Mouse (Mus musculus) adrenal gland, postnatal 25 days (tissue): Measurements from ENCODE around the gene Klk1b21. TPM values are rescaled to one million over a fixed set of nuclear protein-coding genes. Genes with fewer than 3 reads are reported as not detected.
"Not testable (repeated sequence)": the region's sequence is repeated elsewhere in the genome, so short reads cannot be mapped to it uniquely, and the experiment has no call there.

ENCODE experiments used
- DNase-seq: peaks from one replicate; pipeline ENCODE4 v3.0.0; 2021; ENCODE audit warnings: mixed read lengths
- long read RNA-seq: library from polyadenylated mRNA; stranded (forward); transcript quantifications from one replicate; pipeline ENCODE4 v2.0.0, GENCODE M21; 2021
- total RNA-seq: library from RNA; stranded (reverse); gene quantifications from 2 replicates; pipeline ENCODE4 v1.2.3, GENCODE M21; 2021

Klk1b21 gene
- total RNA-seq, result not detected in 2 replicates
- long read RNA-seq, result 0 reads

DNA sequence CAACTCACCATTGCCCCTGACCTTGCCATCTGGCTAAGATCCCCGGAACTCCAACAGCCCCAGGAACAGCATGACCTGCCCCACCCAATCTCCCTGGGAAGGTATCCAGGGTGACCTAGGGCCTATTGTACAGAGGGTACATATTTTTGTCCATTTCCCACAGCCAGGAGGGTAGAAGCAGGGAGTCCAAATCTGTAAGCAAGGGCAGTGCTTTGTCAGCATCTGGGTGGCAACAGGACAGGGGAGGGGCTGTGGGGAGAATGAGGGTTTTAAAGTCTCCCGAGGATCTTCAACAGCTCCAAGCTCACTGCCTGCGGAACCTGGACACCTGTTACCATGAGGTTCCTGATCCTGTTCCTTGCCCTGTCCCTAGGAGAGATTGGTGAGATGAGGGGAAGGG lies at the start of gene Klk1b21:
TSS of gene Klk1b21 (plus strand) at position 301 of the 400 bp plus-strand sequence.
- DNase-seq, result not testable (repeated sequence)

DNA sequence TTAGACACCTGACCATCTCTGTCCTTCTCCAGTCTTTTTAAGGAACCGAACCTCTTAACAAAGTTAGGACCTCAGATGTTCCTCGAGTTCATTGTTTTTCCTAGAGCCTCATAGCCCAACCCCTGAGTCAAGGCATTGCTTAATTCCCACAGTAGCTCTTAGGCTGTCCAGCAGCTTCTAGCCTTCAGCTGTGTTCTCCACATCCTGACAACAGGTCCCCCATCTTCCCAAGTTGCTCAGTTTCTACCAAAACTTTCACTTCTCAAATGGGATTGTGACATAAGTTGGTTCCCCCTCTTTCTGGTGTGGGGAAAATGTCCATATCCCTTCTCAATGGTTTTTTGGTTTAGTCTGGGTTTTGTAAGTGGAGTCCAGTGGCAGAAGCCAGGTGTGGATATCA lies 30.0 kb upstream of the Klk1b21 start:
- DNase-seq, result no peak

DNA sequence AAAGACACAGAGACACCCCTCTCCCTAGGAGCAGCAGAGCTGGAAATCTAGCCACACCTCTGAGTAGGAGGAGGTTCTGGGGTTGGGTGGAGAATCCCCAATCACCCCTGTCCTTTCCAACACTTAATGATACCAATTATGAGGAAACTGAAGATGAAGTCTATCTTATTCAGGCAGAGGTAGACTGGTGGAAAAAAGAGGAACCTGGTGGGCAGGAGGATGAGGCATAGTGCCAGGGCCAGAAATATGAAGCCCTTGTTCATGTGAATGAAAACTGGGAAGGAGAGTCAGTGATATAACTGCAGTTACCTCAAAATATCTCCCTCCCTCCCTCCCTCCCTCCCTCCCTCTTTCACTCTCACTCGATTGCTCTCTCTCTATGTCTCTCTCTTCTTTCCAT lies 24.4 kb upstream of the Klk1b21 start:
- no peak for DNase-seq

- DNase-seq, result no peak
These were observed 6.0 kb upstream of the Klk1b21 start for GRCm38 (mm10) chr7:44096111-44096510.

GRCm38 (mm10) chr7:44112373-44112772 lies 10.2 kb downstream of the Klk1b21 start, which contains the start of gene Klk1b22:
Gene Klk1b22 (plus strand): TSS chr7:44112673.
- no peak for DNase-seq

- no peak for DNase-seq
These were observed 21.3 kb downstream of the Klk1b21 start for GRCm38 (mm10) chr7:44123445-44123844.

GRCm38 (mm10) chr7:44136467-44136866 lies 34.3 kb downstream of the Klk1b21 start, which contains the start of gene Klk1b16:
Gene Klk1b16 (plus strand): TSS chr7:44136767.
- DNase-seq, result no peak

Other genes with a start within 250 kb of the Klk1b21 start
- not detected in 2 replicates for gene Klk4, start 221.2 kb upstream of the Klk1b21 start, total RNA-seq
- gene Klk15, start 168.6 kb upstream of the Klk1b21 start, total RNA-seq, result not detected in 2 replicates
- gene Klk1b8, start 151.7 kb upstream of the Klk1b21 start, total RNA-seq, result not detected in 2 replicates
- gene Klk1b1, start 135.6 kb upstream of the Klk1b21 start, total RNA-seq, result not detected in 2 replicates
- gene Klk1b9, start 126.3 kb upstream of the Klk1b21 start, total RNA-seq, result not detected in 2 replicates
- gene Klk1b11, start 106.5 kb upstream of the Klk1b21 start, total RNA-seq, result not detected in 2 replicates
- not detected in 2 replicates for gene Klk1b26, start 90.2 kb upstream of the Klk1b21 start, total RNA-seq
- not detected in 2 replicates for gene Klk1b27, start 50.0 kb upstream of the Klk1b21 start, total RNA-seq
- not detected in 2 replicates for gene Klk1b22, start 10.3 kb downstream of the Klk1b21 start, total RNA-seq
- gene Klk1b16, start 34.4 kb downstream of the Klk1b21 start, total RNA-seq, result not detected in 2 replicates
- not detected in 2 replicates for gene Klk1b24, start 85.9 kb downstream of the Klk1b21 start, total RNA-seq
- not detected in 2 replicates for gene Klk1b3, start 95.9 kb downstream of the Klk1b21 start, total RNA-seq
- not detected in 2 replicates for gene Klk1b4, start 105.1 kb downstream of the Klk1b21 start, total RNA-seq
- not detected in 2 replicates for gene Klk1b5, start 113.6 kb downstream of the Klk1b21 start, total RNA-seq
- not detected in 2 replicates for gene Klk1, start 123.0 kb downstream of the Klk1b21 start, total RNA-seq
- not detected in 2 replicates for gene Gm36864, start 133.8 kb downstream of the Klk1b21 start, total RNA-seq
- gene 1700028J19Rik, start 144.4 kb downstream of the Klk1b21 start, total RNA-seq, result 0.70 and 1.6 TPM in 2 replicates
- 71.3 and 125 TPM in 2 replicates for gene 2410002F23Rik, start 144.4 kb downstream of the Klk1b21 start, total RNA-seq
- gene Acp4, start 155.1 kb downstream of the Klk1b21 start, total RNA-seq, result not detected in 2 replicates
- gene Gm15517, start 159.1 kb downstream of the Klk1b21 start, total RNA-seq, result not detected in 2 replicates
- 3.4 and 3.6 TPM in 2 replicates for gene Clec11a, start 204.6 kb downstream of the Klk1b21 start, total RNA-seq
- 8.5 and 10.4 TPM in 2 replicates for gene Shank1, start 207.9 kb downstream of the Klk1b21 start, total RNA-seq